Mouse (Mus musculus) kidney, postnatal 14 days (tissue): Measurements from ENCODE around the gene Pard3b.

Source experiments
- DNase-seq: peaks from one replicate; pipeline ENCODE4 v3.0.0; 2022; ENCODE audit warnings: mixed read lengths

Gene Pard3b

GRCm38 (mm10) chr1:62518621-62519213 is 880.1 kb downstream of the Pard3b start:
- DNase-seq = no peak

GRCm38 (mm10) chr1:62521368-62521767 is 882.7 kb downstream of the Pard3b start:
- no peak for DNase-seq

- DNase-seq = peak; percentile 39
Observed at GRCm38 (mm10) chr1:62522761-62523160, 884.1 kb downstream of the Pard3b start.

- DNase-seq = no peak
Observed at GRCm38 (mm10) chr1:62527788-62528187, 889.2 kb downstream of the Pard3b start.

GRCm38 (mm10) chr1:62529941-62530340 is 891.3 kb downstream of the Pard3b start:
- DNase-seq = no peak

- DNase-seq = no peak
Observed at GRCm38 (mm10) chr1:62532426-62533126, 894.0 kb downstream of the Pard3b start.

- DNase-seq = no peak
Observed at GRCm38 (mm10) chr1:62548953-62549352, 910.3 kb downstream of the Pard3b start.

- DNase-seq = no peak
Observed at GRCm38 (mm10) chr1:62550546-62550945, 911.9 kb downstream of the Pard3b start.

GRCm38 (mm10) chr1:62551516-62551915 is 912.9 kb downstream of the Pard3b start:
- DNase-seq = no peak

GRCm38 (mm10) chr1:62555838-62556237 is 917.2 kb downstream of the Pard3b start:
- no peak for DNase-seq

GRCm38 (mm10) chr1:62562987-62563386 is 924.4 kb downstream of the Pard3b start:
- DNase-seq = no peak

GRCm38 (mm10) chr1:62564245-62565119 is 925.9 kb downstream of the Pard3b start:
- DNase-seq = no peak

- DNase-seq = no peak
Observed at GRCm38 (mm10) chr1:62565120-62565809, 926.6 kb downstream of the Pard3b start.

- no peak for DNase-seq
Observed at GRCm38 (mm10) chr1:62566596-62566995, 928.0 kb downstream of the Pard3b start.

- DNase-seq = no peak
Observed at GRCm38 (mm10) chr1:62576939-62577590, 938.4 kb downstream of the Pard3b start.

GRCm38 (mm10) chr1:62579024-62579765 is 940.6 kb downstream of the Pard3b start:
- DNase-seq = peak; percentile 12

- no peak for DNase-seq
Observed at GRCm38 (mm10) chr1:62580314-62580935, 941.8 kb downstream of the Pard3b start.

- no peak for DNase-seq
Observed at GRCm38 (mm10) chr1:62582476-62582875, 943.9 kb downstream of the Pard3b start.

- DNase-seq = no peak
Observed at GRCm38 (mm10) chr1:62587536-62587935, 948.9 kb downstream of the Pard3b start.

- peak; percentile 61 for DNase-seq
Observed at GRCm38 (mm10) chr1:62591296-62592031, 952.8 kb downstream of the Pard3b start.
